Mouse (Mus musculus): Measurements from ENCODE around the gene Olfr881. TPM values are rescaled to one million over a fixed set of nuclear protein-coding genes. Genes with fewer than 3 reads are reported as not detected.

The Olfr881 gene
- not detected in 2 replicates for polyA plus RNA-seq (2015; fragmentation: Nextera tagmentation; extraction: Ambion mirVana)

- no peak within 1 kb of the TSS for H3K9ac ChIP-seq (ENCODE audit: low read length)
- H3K27me3 ChIP-seq (ENCODE audit: control insufficient read depth, insufficient read depth, low read length): no peaks in the 10 kb centered on the region
- no peak within 1 kb of the TSS for H3K27ac ChIP-seq (ENCODE audit: low read length)
- no peak within 1 kb of the TSS for H3K4me2 ChIP-seq (ENCODE audit: low read depth, low read length)
- no peaks in the 10 kb centered on the region for H3K36me3 ChIP-seq (ENCODE audit: control insufficient read depth, insufficient read depth, low read length)
- no peak for ATAC-seq (ENCODE audit: insufficient read depth, low FRiP score)
- H3K9me3 ChIP-seq (replicated peaks; ENCODE audit: control insufficient read depth, low read length): no peaks in the 10 kb centered on the region
- H3K4me1 ChIP-seq (ENCODE audit: control insufficient read depth, insufficient read depth, low read length): no peaks in the 10 kb centered on the region
- no peak within 1 kb of the TSS for H3K4me3 ChIP-seq (replicated peaks; ENCODE audit: low read length)
These were observed at the start of gene Olfr881 for GRCm38 (mm10) chr9:37991525-37991924. Gene Olfr881, plus strand, starts transcription at chr9:37991825.

- no peaks in the 10 kb centered on the region for H3K27me3 ChIP-seq (ENCODE audit: control insufficient read depth, insufficient read depth, low read length)
- no peak for ATAC-seq (ENCODE audit: insufficient read depth, low FRiP score)
- no peaks in the 10 kb centered on the region for H3K4me1 ChIP-seq (ENCODE audit: control insufficient read depth, insufficient read depth, low read length)
- H3K27ac ChIP-seq (ENCODE audit: low read length): no peak overlapping the region
- H3K4me2 ChIP-seq (ENCODE audit: low read depth, low read length): no peak overlapping the region
- 28% methylated on average over 2 of the region's 2 CpGs for WGBS
- no peaks in the 10 kb centered on the region for H3K9me3 ChIP-seq (replicated peaks; ENCODE audit: control insufficient read depth, low read length)
- no peak overlapping the region for H3K9ac ChIP-seq (ENCODE audit: low read length)
- H3K4me3 ChIP-seq (replicated peaks; ENCODE audit: low read length): no peak overlapping the region
- no peaks in the 10 kb centered on the region for H3K36me3 ChIP-seq (ENCODE audit: control insufficient read depth, insufficient read depth, low read length)
These were observed 7.1 kb downstream of the Olfr881 start for GRCm38 (mm10) chr9:37998581-37999204.

GRCm38 (mm10) chr9:38000021-38000420, 8.4 kb downstream of the Olfr881 start:
- WGBS: 35% methylated on average over 1 of the region's 1 CpGs

GRCm38 (mm10) chr9:38025508-38025907, 33.9 kb downstream of the Olfr881 start, which contains the start of gene Olfr883:
Gene Olfr883, plus strand, starts transcription at chr9:38025808.
- no peak within 1 kb of the TSS for H3K9ac ChIP-seq (ENCODE audit: low read length)
- no peaks in the 10 kb centered on the region for H3K4me1 ChIP-seq (ENCODE audit: control insufficient read depth, insufficient read depth, low read length)
- H3K36me3 ChIP-seq (ENCODE audit: control insufficient read depth, insufficient read depth, low read length): no peaks in the 10 kb centered on the region
- H3K4me2 ChIP-seq (ENCODE audit: low read depth, low read length): no peak within 1 kb of the TSS
- no peaks in the 10 kb centered on the region for H3K27me3 ChIP-seq (ENCODE audit: control insufficient read depth, insufficient read depth, low read length)
- ATAC-seq (ENCODE audit: insufficient read depth, low FRiP score): no peak
- H3K27ac ChIP-seq (ENCODE audit: low read length): no peak within 1 kb of the TSS
- no peak within 1 kb of the TSS for H3K4me3 ChIP-seq (replicated peaks; ENCODE audit: low read length)
- no peaks in the 10 kb centered on the region for H3K9me3 ChIP-seq (replicated peaks; ENCODE audit: control insufficient read depth, low read length)
- WGBS: 61% methylated on average over 1 of the region's 1 CpGs

More at GRCm38 (mm10) chr9:38000021-38000420, 8.4 kb downstream of the Olfr881 start:
- Histone ChIP-seq H3K9me3 (replicated peaks; ENCODE audit: control insufficient read depth, low read length) (no peaks in the 10 kb centered on the region), H3K27ac (ENCODE audit: low read length) (no peak overlapping the region), H3K9ac (ENCODE audit: low read length) (no peak overlapping the region), H3K36me3 (ENCODE audit: control insufficient read depth, insufficient read depth, low read length) (no peaks in the 10 kb centered on the region), H3K27me3 (ENCODE audit: control insufficient read depth, insufficient read depth, low read length) (no peaks in the 10 kb centered on the region), H3K4me2 (ENCODE audit: low read depth, low read length) (no peak overlapping the region), H3K4me3 (replicated peaks; ENCODE audit: low read length) (no peak overlapping the region), H3K4me1 (ENCODE audit: control insufficient read depth, insufficient read depth, low read length) (no peaks in the 10 kb centered on the region)
- ATAC-seq (ENCODE audit: insufficient read depth, low FRiP score): no peak

Other genes starting within 250 kb of the Olfr881 start
- not detected in 2 replicates for gene Olfr874, start 246.7 kb upstream of the Olfr881 start, polyA plus RNA-seq (2015; fragmentation: Nextera tagmentation; extraction: Ambion mirVana)
- gene Olfr875, start 220.0 kb upstream of the Olfr881 start, polyA plus RNA-seq (2015; fragmentation: Nextera tagmentation; extraction: Ambion mirVana): not detected in 2 replicates
- not detected in 2 replicates for gene Olfr876, start 188.8 kb upstream of the Olfr881 start, polyA plus RNA-seq (2015; fragmentation: Nextera tagmentation; extraction: Ambion mirVana)
- gene Olfr877, start 137.6 kb upstream of the Olfr881 start, polyA plus RNA-seq (2015; fragmentation: Nextera tagmentation; extraction: Ambion mirVana): not detected in 2 replicates
- not detected in 2 replicates for gene Olfr145, start 95.1 kb upstream of the Olfr881 start, polyA plus RNA-seq (2015; fragmentation: Nextera tagmentation; extraction: Ambion mirVana)
- not detected in 2 replicates for gene Olfr878, start 74.0 kb upstream of the Olfr881 start, polyA plus RNA-seq (2015; fragmentation: Nextera tagmentation; extraction: Ambion mirVana)
- gene Olfr883, start 34.0 kb downstream of the Olfr881 start, polyA plus RNA-seq (2015; fragmentation: Nextera tagmentation; extraction: Ambion mirVana): not detected in 2 replicates
- not detected in 2 replicates for gene Olfr884, start 54.7 kb downstream of the Olfr881 start, polyA plus RNA-seq (2015; fragmentation: Nextera tagmentation; extraction: Ambion mirVana)
- gene Olfr885, start 69.5 kb downstream of the Olfr881 start, polyA plus RNA-seq (2015; fragmentation: Nextera tagmentation; extraction: Ambion mirVana): not detected in 2 replicates
- not detected in 2 replicates for gene Olfr887, start 92.2 kb downstream of the Olfr881 start, polyA plus RNA-seq (2015; fragmentation: Nextera tagmentation; extraction: Ambion mirVana)
- gene Olfr888, start 116.3 kb downstream of the Olfr881 start, polyA plus RNA-seq (2015; fragmentation: Nextera tagmentation; extraction: Ambion mirVana): not detected in 2 replicates
- 0.04 and 0.05 TPM in 2 replicates for gene Olfr889, start 123.4 kb downstream of the Olfr881 start, polyA plus RNA-seq (2015; fragmentation: Nextera tagmentation; extraction: Ambion mirVana)
- gene Olfr890, start 150.7 kb downstream of the Olfr881 start, polyA plus RNA-seq (2015; fragmentation: Nextera tagmentation; extraction: Ambion mirVana): 0.03 TPM in 1 of 2 replicates, not detected in the other
- not detected in 2 replicates for gene Olfr891, start 189.0 kb downstream of the Olfr881 start, polyA plus RNA-seq (2015; fragmentation: Nextera tagmentation; extraction: Ambion mirVana)
- 0.06 TPM in 1 of 2 replicates, not detected in the other for gene Olfr893, start 216.5 kb downstream of the Olfr881 start, polyA plus RNA-seq (2015; fragmentation: Nextera tagmentation; extraction: Ambion mirVana)
- gene Olfr894, start 226.2 kb downstream of the Olfr881 start, polyA plus RNA-seq (2015; fragmentation: Nextera tagmentation; extraction: Ambion mirVana): not detected in 2 replicates

All from stomach, embryonic 16.5 days (tissue).